Mouse (Mus musculus) embryo, embryonic 11 days (tissue): Measurements from ENCODE around the gene E4f1.

ENCODE experiments used
- DNase-seq: peaks from one replicate; pipeline ENCODE4 v3.0.0-alpha.2; 2015

The E4f1 gene

DNA sequence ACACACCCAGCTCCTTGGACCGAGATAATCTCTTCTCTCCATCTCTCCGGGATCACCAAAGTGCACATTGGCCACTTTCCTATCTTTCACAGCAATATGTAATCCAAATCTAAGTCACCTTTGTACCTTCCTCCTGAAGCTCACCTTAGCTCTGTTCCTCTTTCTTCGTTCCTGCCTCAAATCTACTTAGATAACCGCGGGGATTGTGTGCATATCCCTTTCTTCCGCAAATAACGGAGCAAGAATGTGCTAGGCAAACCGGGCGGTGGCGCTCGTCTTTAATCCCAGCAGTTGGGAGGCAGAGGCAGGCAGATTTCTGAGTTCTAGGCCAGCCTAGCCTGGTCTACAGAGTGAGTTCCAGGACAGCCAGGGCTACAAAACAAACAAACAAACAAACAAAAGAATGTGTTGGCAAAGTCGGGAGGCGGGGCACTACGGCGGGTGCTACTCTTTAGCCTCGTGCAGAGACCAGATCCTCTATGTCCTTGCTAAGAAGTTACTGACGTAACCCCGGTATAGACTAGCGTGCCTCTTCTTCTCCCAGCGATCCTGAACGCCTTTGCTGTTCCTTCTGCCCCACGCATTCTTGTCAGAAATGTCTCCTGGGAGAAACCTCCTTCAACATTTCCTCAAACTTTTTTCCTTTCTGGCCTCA is 56.4 kb downstream of the E4f1 start:
- no peak for DNase-seq

DNA sequence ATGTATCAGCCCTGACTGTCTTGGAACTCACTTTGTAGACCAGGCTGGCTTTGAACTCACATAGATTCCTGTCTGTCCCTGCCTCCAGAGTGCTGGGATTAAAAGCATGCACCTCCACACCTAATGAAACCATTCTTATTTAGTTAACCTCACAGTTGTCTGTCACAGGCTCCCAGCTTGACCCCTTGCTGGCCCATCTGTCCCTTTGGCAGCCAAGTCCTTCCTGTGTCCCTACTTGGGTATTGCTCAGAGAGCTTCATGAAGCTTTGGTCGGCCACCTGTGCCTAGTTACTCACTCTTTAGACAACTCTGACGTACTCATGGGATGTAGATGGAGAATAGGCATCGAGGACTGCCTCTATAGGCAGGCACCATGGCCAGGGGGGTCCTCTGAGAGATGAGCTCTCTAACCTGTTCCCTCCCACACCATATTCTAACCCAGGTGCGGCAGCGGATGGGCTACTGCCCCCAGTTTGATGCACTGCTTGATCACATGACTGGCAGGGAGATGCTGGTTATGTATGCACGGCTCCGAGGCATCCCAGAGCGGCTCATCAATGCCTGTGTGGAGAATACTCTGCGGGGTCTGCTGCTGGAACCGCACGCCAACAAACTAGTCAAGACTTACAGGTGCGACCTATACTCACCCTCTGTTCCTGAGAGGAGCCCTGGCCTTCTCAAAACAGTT is 62.9 kb downstream of the E4f1 start:
- DNase-seq: no peak

DNA sequence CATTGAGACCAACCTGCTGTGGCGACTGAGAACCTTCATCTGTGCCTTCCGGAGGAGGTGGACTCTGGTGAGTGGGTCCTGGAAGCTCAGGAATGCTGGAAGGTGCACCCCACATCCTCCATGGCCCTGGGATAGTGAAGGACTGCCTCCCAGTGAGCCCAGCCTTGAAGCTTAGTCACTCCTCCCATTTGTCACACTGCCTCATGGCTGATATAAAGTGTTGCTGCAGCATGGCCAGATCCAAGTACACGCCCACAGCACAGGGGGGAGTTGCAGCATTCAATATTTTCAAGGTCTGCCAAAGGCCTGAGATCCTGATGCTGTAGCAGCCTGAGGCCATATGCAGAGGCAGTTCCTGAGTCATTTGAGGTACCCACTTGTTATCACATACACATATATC is 67.7 kb downstream of the E4f1 start:
- no peak for DNase-seq

DNA sequence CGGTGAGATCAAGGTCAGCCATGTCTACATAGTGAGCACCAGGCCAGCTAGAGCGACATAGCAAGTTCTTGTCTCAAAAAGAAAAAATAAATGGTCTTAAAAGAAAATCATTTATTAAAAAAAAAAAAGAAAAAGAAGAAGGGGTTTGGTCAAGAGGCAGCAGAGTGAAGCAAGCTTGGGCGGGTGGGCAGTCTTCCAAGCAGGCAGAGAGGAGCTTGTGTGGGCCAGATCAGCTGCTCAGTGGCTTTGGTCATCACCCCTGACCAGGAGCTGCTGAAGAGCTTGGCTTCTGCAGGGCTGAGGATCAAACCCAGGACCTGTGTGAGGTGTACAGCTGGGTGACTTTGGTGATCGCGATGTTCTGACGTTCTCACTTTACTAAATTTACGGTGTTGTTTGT is 75.7 kb downstream of the E4f1 start:
- DNase-seq: no peak
